Comparison of ENCODE assay signal across 9 mouse cellular contexts in the genomic region with DNA sequence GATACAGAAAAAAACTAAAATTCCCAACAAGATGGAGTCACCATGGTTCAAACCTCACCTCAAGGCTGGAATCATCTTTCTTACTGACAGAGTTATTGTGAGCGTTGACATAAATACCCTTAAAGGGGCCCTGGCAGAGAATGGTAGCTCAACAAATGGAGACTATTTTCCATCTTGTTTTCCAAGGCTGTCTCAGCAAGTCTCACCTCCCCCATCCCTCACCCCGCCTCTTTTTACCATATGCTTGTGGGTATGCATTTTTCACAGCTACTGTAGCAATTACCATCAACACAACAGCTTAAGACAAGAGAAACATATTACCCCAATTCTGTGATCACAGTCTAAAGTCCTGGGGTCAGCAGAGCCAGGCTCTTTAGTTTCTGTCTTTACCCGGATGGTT. TPM values are rescaled to one million over a fixed set of nuclear protein-coding genes. Genes with fewer than 3 reads are reported as not detected.
A peak's percentile ranks its signal among the peaks of the same experiment; 100 is the strongest.
DNase-seq lines count a peak whose midpoint lies in the region; ATAC-seq and TF ChIP-seq lines count a peak whose summit lies in the region.
"Had no signal": no experiment of that assay in that cellular context is flagged by ENCODE, and none has a peak within 500 bp of the region (broad histone marks: within the 10 kb centered on the region; RNA-seq: fewer than 3 reads in every experiment).

No protein-coding gene starts in this region.

- peaks cover 20% of the 10 kb centered on the region for H3K4me1 ChIP-seq in forebrain, embryonic 14.5 days (ENCODE audit: control insufficient read depth, insufficient read depth, low read length)
- peaks cover 16% of the 10 kb centered on the region for H3K4me1 ChIP-seq in forebrain, embryonic 16.5 days (replicated peaks; ENCODE audit: control insufficient read depth, insufficient read depth, low read length)
- peaks cover 29% of the 10 kb centered on the region for H3K4me1 ChIP-seq in hindbrain, embryonic 13.5 days (replicated peaks)
- peaks cover 39% of the 10 kb centered on the region for H3K4me1 ChIP-seq in hindbrain, embryonic 10.5 days (replicated peaks)
- H3K4me1 ChIP-seq in lung, postnatal 0 days (ENCODE audit: insufficient read depth, low read depth, low read length) = peaks cover 14% of the 10 kb centered on the region
- peaks cover 18% of the 10 kb centered on the region for H3K4me1 ChIP-seq in lung, adult 2 months (ENCODE audit: control insufficient read depth, insufficient read depth, low read length)
- peaks cover 37% of the 10 kb centered on the region for H3K4me1 ChIP-seq in stomach, embryonic 16.5 days (ENCODE audit: control insufficient read depth, insufficient read depth, low read length)
- H3K4me1 ChIP-seq in intestine, embryonic 15.5 days (replicated peaks) = peaks cover 26% of the 10 kb centered on the region

- 0 out of 2 replicates have a peak overlapping the region, but pooled peaks have one; percentile 74 for H3K27ac ChIP-seq in forebrain, embryonic 14.5 days (ENCODE audit: low read depth, low read length)
- H3K27ac ChIP-seq in forebrain, embryonic 16.5 days (ENCODE audit: low read length) = no peak overlapping the region; the same call in 1 of the 2 replicates
- peak overlapping the region; percentile 60; the same call in 1 of the 2 replicates for H3K27ac ChIP-seq in hindbrain, embryonic 13.5 days
- H3K27ac ChIP-seq in hindbrain, embryonic 10.5 days = no peak overlapping the region
- H3K27ac ChIP-seq in lung, postnatal 0 days (ENCODE audit: low read length) = peak overlapping the region; percentile 83
- H3K27ac ChIP-seq in stomach, embryonic 16.5 days (ENCODE audit: low read length) = peak overlapping the region; percentile 71; the same call in 1 of the 2 replicates
- no peak overlapping the region for H3K27ac ChIP-seq in intestine, embryonic 15.5 days

- peak overlapping the region; percentile 41 for H3K4me2 ChIP-seq in forebrain, embryonic 14.5 days (ENCODE audit: low read length)
- H3K4me2 ChIP-seq in forebrain, embryonic 16.5 days (ENCODE audit: low read length) = no peak overlapping the region
- no peak overlapping the region for H3K4me2 ChIP-seq in hindbrain, embryonic 13.5 days
- H3K4me2 ChIP-seq in lung, postnatal 0 days (replicated peaks; ENCODE audit: low read depth, low read length) = no peak overlapping the region
- H3K4me2 ChIP-seq in stomach, embryonic 16.5 days (ENCODE audit: low read depth, low read length) = no peak overlapping the region
- no peak overlapping the region for H3K4me2 ChIP-seq in intestine, embryonic 15.5 days (replicated peaks)

- peak; percentile 62 for DNase-seq in forebrain, embryonic 14.5 days (ENCODE audit: low spot score)
- DNase-seq in hindbrain, embryonic 10.5 days (ENCODE audit: low spot score) = no peak
- DNase-seq in lung, postnatal 0 days (ENCODE audit: low spot score) = no peak
- no peak for DNase-seq in lung, adult 2 months

- peak; percentile 43; the same call in 1 of the 2 replicates for ATAC-seq in forebrain, embryonic 14.5 days
- ATAC-seq in forebrain, embryonic 16.5 days = no peak
- ATAC-seq in hindbrain, embryonic 13.5 days (ENCODE audit: low FRiP score) = no peak
- no peak for ATAC-seq in lung, postnatal 0 days
- no peak for ATAC-seq in stomach, embryonic 16.5 days (ENCODE audit: insufficient read depth, low FRiP score)
- no peak for ATAC-seq in intestine, embryonic 15.5 days

- no peak for TF ChIP-seq POLR2A in lung, adult 2 months (IDR thresholded peaks at IDR 0.05; ENCODE audit: borderline replicate concordance, extremely low read depth, low read depth, low read length)

- H3K4me3 ChIP-seq in forebrain, embryonic 14.5 days (ENCODE audit: low read depth, low read length) = no peak overlapping the region
- H3K4me3 ChIP-seq in forebrain, embryonic 16.5 days (replicated peaks; ENCODE audit: low read length) = no peak overlapping the region
- no peak overlapping the region for H3K4me3 ChIP-seq in hindbrain, embryonic 13.5 days
- no peak overlapping the region for H3K4me3 ChIP-seq in hindbrain, embryonic 10.5 days
- no peak overlapping the region for H3K4me3 ChIP-seq in lung, postnatal 0 days (ENCODE audit: low read depth, low read length)
- no peak overlapping the region for H3K4me3 ChIP-seq in lung, adult 2 months (replicated peaks; ENCODE audit: extremely low read depth, low read depth, low read length)
- H3K4me3 ChIP-seq in stomach, embryonic 16.5 days (replicated peaks; ENCODE audit: low read length) = no peak overlapping the region
- no peak overlapping the region for H3K4me3 ChIP-seq in intestine, embryonic 15.5 days (replicated peaks)
- H3K4me3 ChIP-seq: midbrain, embryonic 13.5 days had no signal

- H3K27me3 ChIP-seq in forebrain, embryonic 14.5 days (replicated peaks; ENCODE audit: control insufficient read depth, insufficient read depth, low read length) = no peaks in the 10 kb centered on the region
- H3K27me3 ChIP-seq in forebrain, embryonic 16.5 days (replicated peaks; ENCODE audit: control insufficient read depth, insufficient read depth, low read length) = no peaks in the 10 kb centered on the region
- 0 out of 2 replicates have a peak, but pooled peaks cover under 1% of the 10 kb centered on the region for H3K27me3 ChIP-seq in hindbrain, embryonic 13.5 days
- H3K27me3 ChIP-seq in hindbrain, embryonic 10.5 days (ENCODE audit: insufficient read depth, poor library complexity, severe bottlenecking) = 0 out of 2 replicates have a peak, but pooled peaks cover 7% of the 10 kb centered on the region
- H3K27me3 ChIP-seq in lung, postnatal 0 days (replicated peaks; ENCODE audit: insufficient read depth, low read length) = no peaks in the 10 kb centered on the region
- no peaks in the 10 kb centered on the region for H3K27me3 ChIP-seq in stomach, embryonic 16.5 days (ENCODE audit: control insufficient read depth, insufficient read depth, low read length)
- H3K27me3 ChIP-seq in intestine, embryonic 15.5 days (replicated peaks) = no peaks in the 10 kb centered on the region
- H3K27me3 ChIP-seq: midbrain, embryonic 13.5 days had no signal

- no peaks in the 10 kb centered on the region for H3K9me3 ChIP-seq in forebrain, embryonic 14.5 days (replicated peaks; ENCODE audit: control insufficient read depth, low read length)
- H3K9me3 ChIP-seq in forebrain, embryonic 16.5 days (ENCODE audit: control insufficient read depth, low read length) = no peaks in the 10 kb centered on the region
- H3K9me3 ChIP-seq in hindbrain, embryonic 13.5 days = no peaks in the 10 kb centered on the region
- no peaks in the 10 kb centered on the region for H3K9me3 ChIP-seq in hindbrain, embryonic 10.5 days
- no peaks in the 10 kb centered on the region for H3K9me3 ChIP-seq in lung, postnatal 0 days (ENCODE audit: low read length)
- H3K9me3 ChIP-seq in stomach, embryonic 16.5 days (replicated peaks; ENCODE audit: control insufficient read depth, low read length) = peaks cover 3% of the 10 kb centered on the region; the same call in 1 of the 2 replicates
- H3K9me3 ChIP-seq in intestine, embryonic 15.5 days = no peaks in the 10 kb centered on the region
- H3K9me3 ChIP-seq: midbrain, embryonic 13.5 days had no signal

- no peak overlapping the region for H3K9ac ChIP-seq in forebrain, embryonic 14.5 days (ENCODE audit: low read length)
- no peak overlapping the region for H3K9ac ChIP-seq in forebrain, embryonic 16.5 days (replicated peaks; ENCODE audit: low read depth, low read length)
- no peak overlapping the region for H3K9ac ChIP-seq in hindbrain, embryonic 13.5 days
- no peak overlapping the region for H3K9ac ChIP-seq in lung, postnatal 0 days (replicated peaks; ENCODE audit: low read depth)
- no peak overlapping the region for H3K9ac ChIP-seq in stomach, embryonic 16.5 days (ENCODE audit: low read length)
- H3K9ac ChIP-seq in intestine, embryonic 15.5 days = no peak overlapping the region
- H3K9ac ChIP-seq: midbrain, embryonic 13.5 days had no signal

- H3K36me3 ChIP-seq in forebrain, embryonic 14.5 days (ENCODE audit: control insufficient read depth, insufficient read depth, low read length) = no peaks in the 10 kb centered on the region
- no peaks in the 10 kb centered on the region for H3K36me3 ChIP-seq in forebrain, embryonic 16.5 days (ENCODE audit: control insufficient read depth, insufficient read depth)
- H3K36me3 ChIP-seq in hindbrain, embryonic 13.5 days = no peaks in the 10 kb centered on the region
- no peaks in the 10 kb centered on the region for H3K36me3 ChIP-seq in hindbrain, embryonic 10.5 days
- no peaks in the 10 kb centered on the region for H3K36me3 ChIP-seq in lung, postnatal 0 days (ENCODE audit: insufficient read depth, low read length)
- no peaks in the 10 kb centered on the region for H3K36me3 ChIP-seq in stomach, embryonic 16.5 days (ENCODE audit: control insufficient read depth, insufficient read depth, low read length)
- no peaks in the 10 kb centered on the region for H3K36me3 ChIP-seq in intestine, embryonic 15.5 days
- H3K36me3 ChIP-seq: midbrain, embryonic 13.5 days had no signal

- no peak for TF ChIP-seq EP300 in lung, postnatal 0 days (IDR thresholded peaks at IDR 0.05)

- 71% methylated on average over 3 of the region's 3 CpGs for WGBS in forebrain, embryonic 14.5 days
- WGBS in forebrain, embryonic 16.5 days = 65% methylated on average over 3 of the region's 3 CpGs
- WGBS in hindbrain, embryonic 13.5 days = 83% methylated on average over 3 of the region's 3 CpGs
- 83% methylated on average over 3 of the region's 3 CpGs for WGBS in hindbrain, embryonic 10.5 days
- WGBS in lung, postnatal 0 days = 62% methylated on average over 3 of the region's 3 CpGs
- WGBS in lung, adult 2 months = 69% methylated on average over 3 of the region's 3 CpGs
- WGBS in stomach, embryonic 16.5 days = 77% methylated on average over 3 of the region's 3 CpGs
- WGBS in intestine, embryonic 15.5 days = 83% methylated on average over 3 of the region's 3 CpGs

- TF ChIP-seq CTCF in lung, postnatal 0 days (IDR thresholded peaks at IDR 0.05) = no peak
- no peak for TF ChIP-seq CTCF in lung, adult 2 months (IDR thresholded peaks at IDR 0.05; ENCODE audit: insufficient read depth, low read length)

RNA-seq across cellular contexts. Expression of a gene that starts 27.4 kb away (rescaled TPM):
- 135 and 141 TPM in 2 replicates for polyA plus RNA-seq in forebrain, embryonic 14.5 days (2014; fragmentation: Nextera tagmentation; extraction: Ambion mirVana)
- polyA plus RNA-seq in forebrain, embryonic 16.5 days (2015; fragmentation: Nextera tagmentation; extraction: Ambion mirVana) = 125 and 137 TPM in 2 replicates
- 147 and 149 TPM in 2 replicates for polyA plus RNA-seq in hindbrain, embryonic 13.5 days (2015; fragmentation: Nextera tagmentation; extraction: Ambion mirVana)
- polyA plus RNA-seq in hindbrain, embryonic 10.5 days (2016; fragmentation: Nextera tagmentation; extraction: Ambion mirVana) = 148 and 151 TPM in 2 replicates
- 96.4 and 103 TPM in 2 replicates for polyA plus RNA-seq in lung, postnatal 0 days (2015; fragmentation: Nextera tagmentation; extraction: Ambion mirVana)
- 41.3 and 44.9 TPM in 2 replicates for polyA plus RNA-seq in lung, adult 2 months (2012; rRNA removed)
- 124 and 126 TPM in 2 replicates for polyA plus RNA-seq in stomach, embryonic 16.5 days (2015; fragmentation: Nextera tagmentation; extraction: Ambion mirVana)
- 153 and 158 TPM in 2 replicates for polyA plus RNA-seq in intestine, embryonic 15.5 days (2015; fragmentation: Nextera tagmentation; extraction: Ambion mirVana)

RNA-seq across cellular contexts. Expression of a gene that starts 51.2 kb away (rescaled TPM):
- polyA plus RNA-seq in forebrain, embryonic 14.5 days (2014; fragmentation: Nextera tagmentation; extraction: Ambion mirVana) = 2.3 and 2.6 TPM in 2 replicates
- 2.5 and 3.3 TPM in 2 replicates for polyA plus RNA-seq in forebrain, embryonic 16.5 days (2015; fragmentation: Nextera tagmentation; extraction: Ambion mirVana)
- 2.8 and 4.1 TPM in 2 replicates for polyA plus RNA-seq in hindbrain, embryonic 13.5 days (2015; fragmentation: Nextera tagmentation; extraction: Ambion mirVana)
- polyA plus RNA-seq in hindbrain, embryonic 10.5 days (2016; fragmentation: Nextera tagmentation; extraction: Ambion mirVana) = 2.0 TPM in 2 replicates
- polyA plus RNA-seq in lung, postnatal 0 days (2015; fragmentation: Nextera tagmentation; extraction: Ambion mirVana) = 21.4 and 31.9 TPM in 2 replicates
- 1,228 and 1,453 TPM in 2 replicates for polyA plus RNA-seq in lung, adult 2 months (2012; rRNA removed)
- 3.6 and 3.9 TPM in 2 replicates for polyA plus RNA-seq in stomach, embryonic 16.5 days (2015; fragmentation: Nextera tagmentation; extraction: Ambion mirVana)
- 3.6 and 4.7 TPM in 2 replicates for polyA plus RNA-seq in intestine, embryonic 15.5 days (2015; fragmentation: Nextera tagmentation; extraction: Ambion mirVana)

Comparison
In these comparisons a context has a peak if more than half of its experiments do, and no peak if none do; other contexts are left out.
1. H3K27ac ChIP-seq: peak in forebrain, embryonic 14.5 days (single experiment), hindbrain, embryonic 13.5 days (single experiment), lung, postnatal 0 days (single experiment) and stomach, embryonic 16.5 days (single experiment); none in forebrain, embryonic 16.5 days (single experiment), hindbrain, embryonic 10.5 days (single experiment) and intestine, embryonic 15.5 days (single experiment).
2. RNA of a gene that starts 51.2 kb away (polyA plus RNA-seq): 1,228 to 1,453 TPM in lung, adult 2 months; 21.4 to 31.9 TPM in lung, postnatal 0 days, 2.8 to 4.1 TPM in hindbrain, embryonic 13.5 days, 3.6 to 3.9 TPM in stomach, embryonic 16.5 days, 3.6 to 4.7 TPM in intestine, embryonic 15.5 days, 2.5 to 3.3 TPM in forebrain, embryonic 16.5 days, 2.3 to 2.6 TPM in forebrain, embryonic 14.5 days and 2.0 TPM in hindbrain, embryonic 10.5 days; every median in the first group is over 10 times any median in the second.